Mouse (Mus musculus): ENCODE measurements around the gene Lrp10. TPM values are rescaled to one million over a fixed set of nuclear protein-coding genes. Genes with fewer than 3 reads are reported as not detected.
A peak's percentile ranks its signal among the peaks of the same experiment; 100 is the strongest.

The Lrp10 gene
- polyA plus RNA-seq, 1 experiment from 2014 or later, result 20.9 TPM

GRCm38 (mm10) chr14:54423406-54423805 is 40.5 kb upstream of the Lrp10 start:
- 54% methylated on average over 5 of the region's 5 CpGs for WGBS (ENCODE audit: insufficient replicate concordance)
- Histone ChIP-seq H3K4me2 (ENCODE audit: low read depth, low read length) (no peak overlapping the region), H3K36me3 (replicated peaks; ENCODE audit: insufficient read depth, low read length) (no peaks in the 10 kb centered on the region), H3K9ac (replicated peaks) (no peak overlapping the region), H3K27me3 (ENCODE audit: insufficient read depth, low read length) (no peaks in the 10 kb centered on the region), H3K9me3 (ENCODE audit: low read length) (no peaks in the 10 kb centered on the region), H3K27ac (ENCODE audit: low read depth) (no peak overlapping the region), H3K4me1 (ENCODE audit: insufficient read depth) (peaks cover 37% of the 10 kb centered on the region), H3K4me3 (ENCODE audit: low read depth, low read length) (no peak overlapping the region)
- 0 out of 2 replicates have a peak, but pooled peaks have one; percentile 13 for ATAC-seq
- DNase-seq, result no peak
- TF ChIP-seq CTCF (IDR thresholded peaks at IDR 0.05; ENCODE audit: low read depth) (peak; percentile 89), EP300 (IDR thresholded peaks at IDR 0.05; ENCODE audit: low read depth) (no peak)

- Histone ChIP-seq H3K4me1 (ENCODE audit: insufficient read depth) (peaks cover 43% of the 10 kb centered on the region), H3K27me3 (ENCODE audit: insufficient read depth, low read length) (no peaks in the 10 kb centered on the region)
These were observed 39.3 kb upstream of the Lrp10 start for GRCm38 (mm10) chr14:54424634-54425033.

GRCm38 (mm10) chr14:54425540-54425939 is 38.4 kb upstream of the Lrp10 start:
- Histone ChIP-seq H3K36me3 (replicated peaks; ENCODE audit: insufficient read depth, low read length) (peaks cover 4% of the 10 kb centered on the region), H3K9ac (replicated peaks) (no peak overlapping the region), H3K27ac (ENCODE audit: low read depth) (peak overlapping the region; percentile 70; the same call in 1 of the 2 replicates), H3K4me3 (ENCODE audit: low read depth, low read length) (0 out of 2 replicates have a peak overlapping the region, but pooled peaks have one; percentile 77), H3K27me3 (ENCODE audit: insufficient read depth, low read length) (no peaks in the 10 kb centered on the region), H3K9me3 (ENCODE audit: low read length) (no peaks in the 10 kb centered on the region), H3K4me1 (ENCODE audit: insufficient read depth) (peaks cover 50% of the 10 kb centered on the region), H3K4me2 (ENCODE audit: low read depth, low read length) (peak overlapping the region; percentile 94)
- ATAC-seq, result no peak
- DNase-seq, result no peak
- TF ChIP-seq EP300 (IDR thresholded peaks at IDR 0.05; ENCODE audit: low read depth), result no peak
- TF ChIP-seq CTCF (IDR thresholded peaks at IDR 0.05; ENCODE audit: low read depth), result no peak
- 48% methylated on average over 1 of the region's 1 CpGs for WGBS (ENCODE audit: insufficient replicate concordance)

More at GRCm38 (mm10) chr14:54424634-54425033, 39.3 kb upstream of the Lrp10 start:
- no peak for TF ChIP-seq EP300 (IDR thresholded peaks at IDR 0.05; ENCODE audit: low read depth)
- TF ChIP-seq CTCF (IDR thresholded peaks at IDR 0.05; ENCODE audit: low read depth), result no peak
- DNase-seq, result no peak
- Histone ChIP-seq H3K9ac (replicated peaks) (no peak overlapping the region), H3K36me3 (replicated peaks; ENCODE audit: insufficient read depth, low read length) (peaks cover 4% of the 10 kb centered on the region), H3K9me3 (ENCODE audit: low read length) (no peaks in the 10 kb centered on the region), H3K27ac (ENCODE audit: low read depth) (peak overlapping the region; percentile 70), H3K4me3 (ENCODE audit: low read depth, low read length) (no peak overlapping the region), H3K4me2 (ENCODE audit: low read depth, low read length) (0 out of 2 replicates have a peak overlapping the region, but pooled peaks have one; percentile 20)
- WGBS (ENCODE audit: insufficient replicate concordance), result 48% methylated on average over 1 of the region's 1 CpGs
- no peak for ATAC-seq

GRCm38 (mm10) chr14:54426003-54426688 is 37.8 kb upstream of the Lrp10 start:
- Histone ChIP-seq H3K4me1 (ENCODE audit: insufficient read depth) (peaks cover 54% of the 10 kb centered on the region), H3K36me3 (replicated peaks; ENCODE audit: insufficient read depth, low read length) (peaks cover 4% of the 10 kb centered on the region), H3K9me3 (ENCODE audit: low read length) (no peaks in the 10 kb centered on the region), H3K27ac (ENCODE audit: low read depth) (peak overlapping the region; percentile 87), H3K4me2 (ENCODE audit: low read depth, low read length) (peak overlapping the region; percentile 94), H3K9ac (replicated peaks) (peak overlapping the region; percentile 81), H3K27me3 (ENCODE audit: insufficient read depth, low read length) (no peaks in the 10 kb centered on the region), H3K4me3 (ENCODE audit: low read depth, low read length) (peak overlapping the region; percentile 77)
- no peak for TF ChIP-seq EP300 (IDR thresholded peaks at IDR 0.05; ENCODE audit: low read depth)
- no peak for TF ChIP-seq CTCF (IDR thresholded peaks at IDR 0.05; ENCODE audit: low read depth)
- ATAC-seq (peak; percentile 33), DNase-seq (no peak)
- 28% methylated on average over 14 of the region's 14 CpGs for WGBS (ENCODE audit: insufficient replicate concordance)

- Histone ChIP-seq H3K27ac (ENCODE audit: low read depth) (peak within 1 kb of the TSS; percentile 87), H3K9ac (replicated peaks) (peak within 1 kb of the TSS; percentile 81), H3K27me3 (ENCODE audit: insufficient read depth, low read length) (peaks cover 1% of the 10 kb centered on the region; the same call in 1 of the 2 replicates), H3K4me3 (ENCODE audit: low read depth, low read length) (peak within 1 kb of the TSS; percentile 77), H3K4me2 (ENCODE audit: low read depth, low read length) (peak within 1 kb of the TSS; percentile 94), H3K9me3 (ENCODE audit: low read length) (no peaks in the 10 kb centered on the region), H3K36me3 (replicated peaks; ENCODE audit: insufficient read depth, low read length) (peaks cover 4% of the 10 kb centered on the region), H3K4me1 (ENCODE audit: insufficient read depth) (peaks cover 58% of the 10 kb centered on the region)
- TF ChIP-seq EP300 (IDR thresholded peaks at IDR 0.05; ENCODE audit: low read depth) (peak; percentile 79), CTCF (IDR thresholded peaks at IDR 0.05; ENCODE audit: low read depth) (no peak)
- ATAC-seq, result peak; percentile 77
- DNase-seq, result peak; percentile 94
- under 1% methylated on average over 48 of the region's 48 CpGs for WGBS (ENCODE audit: insufficient replicate concordance)
These were observed 37.1 kb upstream of the Lrp10 start, which contains the start of gene Mrpl52 for GRCm38 (mm10) chr14:54426689-54427398. TSS of gene Mrpl52 (plus strand) at chr14:54426909.

- Histone ChIP-seq H3K4me3 (ENCODE audit: low read depth, low read length) (peak overlapping the region; percentile 77), H3K4me1 (ENCODE audit: insufficient read depth) (peaks cover 64% of the 10 kb centered on the region), H3K36me3 (replicated peaks; ENCODE audit: insufficient read depth, low read length) (peaks cover 4% of the 10 kb centered on the region), H3K27ac (ENCODE audit: low read depth) (no peak overlapping the region), H3K9ac (replicated peaks) (no peak overlapping the region), H3K9me3 (ENCODE audit: low read length) (no peaks in the 10 kb centered on the region), H3K4me2 (ENCODE audit: low read depth, low read length) (peak overlapping the region; percentile 94), H3K27me3 (ENCODE audit: insufficient read depth, low read length) (peaks cover 6% of the 10 kb centered on the region; the same call in 1 of the 2 replicates)
- no peak for DNase-seq
- no peak for ATAC-seq
- TF ChIP-seq CTCF (IDR thresholded peaks at IDR 0.05; ENCODE audit: low read depth) (no peak), EP300 (IDR thresholded peaks at IDR 0.05; ENCODE audit: low read depth) (no peak)
- WGBS (ENCODE audit: insufficient replicate concordance), result 79% methylated on average over 7 of the region's 7 CpGs
These were observed 36.2 kb upstream of the Lrp10 start for GRCm38 (mm10) chr14:54427696-54428095.

Data from liver, postnatal 0 days (tissue).